Mouse (Mus musculus) heart, embryonic 16.5 days (tissue): ENCODE measurements at regions not wholly inside any gene's neighbourhood (a gene's known extent, or its start where the extent isn't known, plus 50 kb on each side); places are given as distances from the start of the nearest gene placed in this dataset.
"Not testable (repeated sequence)": the region's sequence is repeated elsewhere in the genome, so short reads cannot be mapped to it uniquely, and the experiment has no call there.

Experiments
- ATAC-seq: fragments of 200-750 bp; cut with Nextera tagmentation; replicated peaks from 2 replicates; pipeline ENCODE4 v1.8.0; 2017; ENCODE audit warnings: moderate number of reproducible peaks; ENCODE audit not compliant: insufficient read depth, low FRiP score; ENCODE audit errors: extremely low read depth
- H3K27ac ChIP-seq: fragments of 300-500 bp; sonication (generic); 2 replicates; pipeline ENCODE4 v1.5.1; 2014; ENCODE audit warnings: mild to moderate bottlenecking, low read length, control low read depth, moderate library complexity
- H3K27me3 ChIP-seq: fragments of 300-500 bp; sonication (generic); 2 replicates; pipeline ENCODE4 v1.6.1; 2014; ENCODE audit warnings: low read length, mixed read lengths; ENCODE audit not compliant: control insufficient read depth, insufficient read depth
- H3K36me3 ChIP-seq: fragments of 300-500 bp; sonication (generic); 2 replicates; pipeline ENCODE4 v1.6.1; 2014; ENCODE audit not compliant: control insufficient read depth, insufficient read depth
- H3K4me1 ChIP-seq: fragments of 300-500 bp; sonication (generic); 2 replicates; pipeline ENCODE4 v1.6.1; 2014; ENCODE audit warnings: low read length, mixed read lengths; ENCODE audit not compliant: control insufficient read depth, insufficient read depth
- H3K4me2 ChIP-seq: fragments of 300-500 bp; sonication (generic); 2 replicates; pipeline ENCODE4 v1.6.1; 2014; ENCODE audit warnings: low read depth, mild to moderate bottlenecking, control low read depth, low read length
- H3K4me3 ChIP-seq: fragments of 300-500 bp; sonication (generic); 2 replicates; pipeline ENCODE4 v1.5.1; 2014; ENCODE audit warnings: mild to moderate bottlenecking, control low read depth, low read length
- H3K9ac ChIP-seq: fragments of 300-500 bp; sonication (generic); 2 replicates; pipeline ENCODE4 v1.6.1; 2014; ENCODE audit warnings: low read length, control low read depth
- H3K9me3 ChIP-seq: fragments of 300-500 bp; sonication (generic); replicated peaks from 2 replicates; pipeline ENCODE4 v1.6.1; 2016; ENCODE audit warnings: low read length; ENCODE audit not compliant: control insufficient read depth
- WGBS: fragments of 180-500 bp; shearing (Covaris S2); extraction: QIAGEN DNeasy Blood & Tissue Kit; methylation state at CpG from one replicate; pipeline ENCODE4 v1.1.7; 2014; 5-methylcytosine and 5-hydroxymethylcytosine counted together

DNA sequence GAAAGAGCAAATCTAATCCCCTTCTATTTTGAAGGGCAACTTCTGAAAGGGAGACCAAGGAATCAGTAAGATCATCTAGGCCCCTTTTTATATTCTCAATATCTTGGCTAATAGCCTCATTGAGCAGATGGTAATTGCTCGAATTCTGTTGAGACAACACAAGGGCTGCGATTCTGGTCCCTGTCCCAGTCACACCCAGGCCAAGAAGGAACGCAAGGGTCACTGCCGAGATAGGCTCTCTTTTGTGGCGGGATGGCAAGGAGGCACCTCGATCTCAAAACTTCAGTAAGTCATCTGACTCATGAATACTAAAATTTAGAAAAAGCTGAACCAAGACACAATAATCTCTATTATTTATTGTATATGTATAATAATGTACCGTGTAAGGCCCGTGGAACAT, 68.6 kb upstream of the Zfp709 start:
- H3K9me3 ChIP-seq, H3K4me3 ChIP-seq, H3K4me1 ChIP-seq, H3K27me3 ChIP-seq, H3K27ac ChIP-seq, H3K9ac ChIP-seq, H3K36me3 ChIP-seq, ATAC-seq, H3K4me2 ChIP-seq: not testable (repeated sequence)
- 86% methylated on average over 8 of the region's 8 CpGs for WGBS

DNA sequence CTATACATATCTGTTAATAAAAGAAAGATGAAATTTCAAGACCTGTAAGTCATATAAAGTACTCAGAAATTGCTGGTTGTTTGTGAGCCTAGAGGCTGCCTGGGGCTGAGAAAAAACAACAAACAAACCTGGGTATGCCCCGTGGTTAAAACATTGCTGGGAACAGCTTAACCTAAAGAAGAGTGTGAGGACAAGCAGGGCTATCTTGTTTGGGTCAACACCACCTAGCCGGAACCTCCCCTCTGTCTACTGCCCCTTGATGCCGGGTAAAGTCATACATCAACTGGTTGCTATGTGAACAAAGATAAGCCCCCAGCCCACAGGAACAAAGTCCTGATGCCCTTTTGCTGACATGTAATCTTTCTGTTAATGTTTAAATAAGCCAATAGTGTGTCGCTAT, 74.0 kb upstream of the Zfp709 start:
- WGBS = 33% methylated on average over 3 of the region's 4 CpGs
- not testable (repeated sequence) for H3K27me3 ChIP-seq, H3K36me3 ChIP-seq, H3K9ac ChIP-seq, H3K4me2 ChIP-seq, ATAC-seq, H3K4me1 ChIP-seq, H3K4me3 ChIP-seq, H3K27ac ChIP-seq, H3K9me3 ChIP-seq

DNA sequence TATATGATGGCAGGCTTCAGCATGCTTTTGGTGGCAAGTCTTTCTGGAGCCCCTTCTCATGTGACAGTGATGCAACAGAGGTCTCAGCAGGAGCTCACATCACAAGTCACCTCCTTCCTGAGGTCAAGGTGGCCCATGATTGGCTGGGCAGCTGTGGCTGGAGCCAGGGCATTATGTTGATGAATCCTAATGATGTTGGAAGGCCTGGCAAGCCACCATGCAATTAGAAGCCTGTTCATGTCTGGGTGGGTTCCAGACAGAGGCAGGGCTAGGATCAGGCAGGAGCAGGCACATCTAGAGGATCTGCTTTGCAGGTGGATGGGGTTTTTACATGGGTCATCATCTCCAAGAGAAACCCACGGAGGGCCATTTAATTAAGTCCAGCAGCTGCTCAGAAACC, 77.2 kb upstream of the Zfp709 start:
- ATAC-seq, H3K4me3 ChIP-seq, H3K36me3 ChIP-seq, H3K9ac ChIP-seq, H3K9me3 ChIP-seq, H3K4me2 ChIP-seq, H3K27me3 ChIP-seq, H3K4me1 ChIP-seq, H3K27ac ChIP-seq: not testable (repeated sequence)
- WGBS = 65% methylated on average over 1 of the region's 1 CpGs

DNA sequence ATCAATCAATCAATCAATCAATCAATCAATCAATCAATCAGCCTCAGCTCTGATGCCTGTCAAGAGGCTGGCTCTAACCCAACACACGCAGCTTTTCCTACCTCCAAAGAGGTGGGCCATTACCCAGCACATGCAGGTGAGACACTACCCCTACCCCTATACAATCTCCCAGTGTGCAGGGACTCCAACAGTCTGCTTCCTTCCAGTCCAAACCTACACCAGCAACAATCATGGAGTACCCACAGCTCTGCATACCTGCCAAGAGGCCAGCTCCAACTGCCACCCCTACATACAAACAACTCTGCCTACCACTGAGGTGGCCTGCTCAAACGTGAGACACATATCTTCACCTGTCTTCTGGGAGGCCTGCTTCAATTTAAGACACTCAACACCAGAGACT, 76.7 kb upstream of the Fcho1 start:
- H3K4me1 ChIP-seq, H3K9me3 ChIP-seq, H3K27ac ChIP-seq, H3K36me3 ChIP-seq, H3K4me3 ChIP-seq, H3K27me3 ChIP-seq, H3K4me2 ChIP-seq, H3K9ac ChIP-seq: not testable (repeated sequence)
- ATAC-seq = peak; percentile 66; the same call in 1 of the 2 replicates
- WGBS = 53% methylated on average over 2 of the region's 2 CpGs

DNA sequence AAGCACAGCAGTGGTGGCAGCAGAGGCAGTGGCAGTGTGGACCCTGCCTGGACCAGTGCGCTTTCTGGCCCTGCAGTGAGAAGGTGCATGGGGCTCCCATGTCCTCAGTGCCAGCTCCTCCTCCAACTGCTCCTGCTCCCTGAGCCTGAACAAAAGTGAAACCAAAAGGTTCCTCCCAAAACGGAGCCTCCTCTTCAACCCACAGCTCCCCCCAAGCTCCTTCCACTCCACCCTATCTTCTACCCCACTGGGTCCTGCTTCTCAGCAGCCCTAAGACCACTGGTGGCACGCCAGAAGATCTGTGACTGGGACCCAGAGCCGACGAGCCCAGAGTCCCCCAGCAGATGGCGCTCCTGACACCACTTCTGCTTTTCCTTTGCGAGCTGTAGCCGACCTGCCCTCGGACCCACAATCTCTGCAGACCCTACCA, 63.5 kb upstream of the Fcho1 start:
- H3K9ac ChIP-seq, H3K4me2 ChIP-seq, H3K27me3 ChIP-seq, H3K4me1 ChIP-seq, H3K9me3 ChIP-seq, H3K36me3 ChIP-seq, H3K27ac ChIP-seq: not testable (repeated sequence)
- WGBS = 17% methylated on average over 2 of the region's 9 CpGs
- 0 out of 2 replicates have a peak, but pooled peaks have one; percentile 49 for ATAC-seq
- H3K4me3 ChIP-seq = peak overlapping the region; percentile 30

DNA sequence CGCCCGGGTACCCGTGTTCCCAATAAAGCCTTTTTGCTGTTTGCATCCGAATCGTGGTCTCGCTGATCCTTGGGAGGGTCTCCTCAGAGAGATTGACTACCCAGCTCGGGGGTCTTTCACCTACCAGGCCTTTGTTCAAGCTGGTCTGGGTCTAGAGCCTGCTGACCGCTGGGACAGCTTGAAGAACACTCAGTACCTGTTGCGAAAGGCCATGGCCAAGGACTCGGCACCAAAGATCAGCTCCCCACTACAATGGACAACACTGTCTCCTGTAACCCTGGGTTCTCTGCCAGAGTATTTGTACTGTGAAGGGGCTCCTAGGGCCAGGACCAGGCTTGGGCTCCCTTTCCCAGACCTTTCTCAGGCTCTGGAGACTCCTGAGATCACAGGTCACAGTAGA, 55.1 kb upstream of the Fcho1 start:
- H3K9me3 ChIP-seq, H3K27me3 ChIP-seq, H3K36me3 ChIP-seq, H3K4me3 ChIP-seq, ATAC-seq, H3K9ac ChIP-seq, H3K4me2 ChIP-seq, H3K27ac ChIP-seq, H3K4me1 ChIP-seq: not testable (repeated sequence)
- WGBS = 87% methylated on average over 8 of the region's 10 CpGs

DNA sequence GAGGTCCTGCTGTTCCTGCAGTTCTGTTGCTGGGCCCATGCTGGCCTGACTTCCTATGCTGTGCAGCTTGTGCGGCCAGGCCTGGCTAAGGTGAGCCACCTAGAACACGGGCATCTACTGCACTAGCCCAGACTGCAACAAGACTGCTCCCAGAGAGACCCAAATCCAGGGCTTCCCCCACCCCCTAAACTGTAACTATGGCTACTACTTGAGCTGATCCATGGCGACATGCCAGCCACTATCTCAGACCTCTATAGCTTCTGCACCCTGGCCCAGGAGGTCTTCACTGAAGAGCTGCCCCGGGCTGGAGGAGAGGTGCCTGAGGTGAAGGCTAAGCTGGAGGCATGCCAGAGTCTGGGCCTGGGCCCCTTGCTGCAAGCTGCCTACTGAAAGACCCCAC, 54.3 kb upstream of the Fcho1 start:
- H3K9me3 ChIP-seq, H3K9ac ChIP-seq, H3K27me3 ChIP-seq, H3K4me2 ChIP-seq, H3K4me3 ChIP-seq, H3K4me1 ChIP-seq, H3K36me3 ChIP-seq, ATAC-seq, H3K27ac ChIP-seq: not testable (repeated sequence)
- WGBS = 84% methylated on average over 2 of the region's 4 CpGs

DNA sequence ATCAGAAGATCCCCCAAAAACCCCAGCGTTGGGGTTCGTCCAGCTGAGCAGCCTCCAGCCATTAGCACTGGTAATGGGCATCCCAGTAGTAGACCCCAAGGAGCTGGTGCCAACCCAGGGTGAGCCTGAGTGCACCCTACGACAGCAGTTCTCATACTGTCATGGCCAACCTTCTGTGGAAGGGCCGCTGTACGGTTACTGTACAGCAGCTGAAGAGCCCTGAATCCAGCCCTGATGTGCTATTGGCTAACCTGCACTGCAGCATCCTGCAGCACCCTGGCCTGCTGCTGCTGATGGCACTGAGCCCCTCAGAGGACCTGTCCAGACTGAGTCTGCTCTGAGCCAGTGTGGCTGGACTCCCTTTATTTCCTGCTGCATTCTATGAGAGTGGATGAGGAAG, 53.9 kb upstream of the Fcho1 start:
- ATAC-seq, H3K4me3 ChIP-seq, H3K4me2 ChIP-seq, H3K36me3 ChIP-seq, H3K27me3 ChIP-seq, H3K27ac ChIP-seq, H3K9me3 ChIP-seq, H3K9ac ChIP-seq, H3K4me1 ChIP-seq: not testable (repeated sequence)
- 83% methylated on average over 5 of the region's 5 CpGs for WGBS

DNA sequence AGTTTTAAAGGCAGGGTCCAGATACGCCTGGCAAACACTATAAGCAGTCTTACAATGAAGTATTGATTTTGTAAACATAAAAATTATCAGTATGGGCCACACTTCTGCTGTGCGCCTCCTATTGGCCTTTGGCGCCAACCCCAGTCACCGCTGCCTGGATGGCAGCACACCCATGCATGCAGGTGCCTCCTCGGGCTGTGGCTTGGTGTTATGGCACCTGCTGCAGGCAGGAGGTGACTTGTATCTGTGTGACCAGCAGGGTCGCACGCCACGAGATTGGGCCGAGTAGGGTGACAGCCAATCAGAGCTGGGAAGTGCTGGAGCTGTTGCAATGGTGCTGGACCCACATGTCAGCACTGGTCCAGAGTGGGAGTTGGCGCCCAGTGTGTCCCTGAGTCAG, 53.4 kb upstream of the Fcho1 start:
- Histone ChIP-seq H3K4me3 (no peak overlapping the region), H3K9me3 (no peaks in the 10 kb centered on the region), H3K27me3 (no peaks in the 10 kb centered on the region), H3K4me2 (no peak overlapping the region), H3K4me1 (no peaks in the 10 kb centered on the region), H3K27ac (no peak overlapping the region), H3K36me3 (no peaks in the 10 kb centered on the region), H3K9ac (no peak overlapping the region)
- WGBS = 79% methylated on average over 10 of the region's 10 CpGs
- ATAC-seq = no peak
